ENCODE assay signal across 14 mouse cellular contexts in the genomic region with DNA sequence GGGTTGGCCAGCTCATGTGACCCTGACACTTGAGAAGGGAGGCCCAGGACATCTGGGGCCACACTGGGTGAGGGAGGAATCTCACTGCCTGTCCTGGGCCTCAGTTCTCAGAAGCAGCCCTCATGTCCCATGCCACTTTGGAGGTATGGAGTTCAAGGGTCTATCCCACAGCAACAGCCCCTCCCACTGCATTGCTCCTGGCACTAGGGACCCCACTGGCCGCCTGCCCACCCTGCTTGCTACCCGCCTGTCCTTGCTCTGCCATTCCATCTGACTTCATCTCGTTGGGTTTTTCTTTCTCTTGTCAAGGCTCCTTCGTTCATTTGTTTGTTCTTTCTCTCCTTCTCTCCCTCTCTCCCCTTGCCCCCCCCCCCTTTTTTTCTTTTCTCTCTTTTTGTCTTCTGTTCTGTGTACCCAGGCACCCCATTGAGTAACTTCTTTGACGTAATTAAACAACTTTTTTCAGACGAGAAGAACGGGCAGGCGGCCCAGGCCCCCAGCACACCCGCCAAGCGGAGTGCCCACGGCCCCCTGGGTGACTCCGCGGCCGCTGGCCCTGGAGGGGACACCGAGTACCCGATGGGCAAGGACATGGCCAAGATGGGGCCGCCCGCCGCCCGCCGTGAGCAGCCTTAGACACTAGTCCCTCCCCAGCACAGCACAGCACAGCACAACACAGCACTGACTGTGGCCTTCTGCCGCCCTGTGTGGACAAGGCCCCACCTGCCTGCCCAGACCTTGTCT. TPM values are rescaled to one million over a fixed set of nuclear protein-coding genes. Genes with fewer than 3 reads are reported as not detected.
A peak's percentile ranks its signal among the peaks of the same experiment; 100 is the strongest.
DNase-seq lines count a peak whose midpoint lies in the region; ATAC-seq and TF ChIP-seq lines count a peak whose summit lies in the region.
"Had no signal": no experiment of that assay in that cellular context is flagged by ENCODE, and none has a peak within 500 bp of the region (broad histone marks: within the 10 kb centered on the region; RNA-seq: fewer than 3 reads in every experiment).

No protein-coding gene starts in this region.

- no peak overlapping the region for H3K4me2 ChIP-seq in forebrain, embryonic 13.5 days
- H3K4me2 ChIP-seq in midbrain, postnatal 0 days (ENCODE audit: low read depth, low read length, poor library complexity, severe bottlenecking), result no peak overlapping the region
- H3K4me2 ChIP-seq in midbrain, embryonic 15.5 days, result no peak overlapping the region
- no peak overlapping the region for H3K4me2 ChIP-seq in forebrain, postnatal 0 days (ENCODE audit: low read depth)

- H3K4me3 ChIP-seq in forebrain, embryonic 13.5 days, result no peak overlapping the region
- H3K4me3 ChIP-seq in forebrain, embryonic 10.5 days, result no peak overlapping the region
- H3K4me3 ChIP-seq in midbrain, postnatal 0 days (ENCODE audit: low read depth, low read length), result no peak overlapping the region
- H3K4me3 ChIP-seq in midbrain, embryonic 15.5 days, result no peak overlapping the region
- no peak overlapping the region for H3K4me3 ChIP-seq in forebrain, postnatal 0 days (ENCODE audit: low read depth, low read length)

- TF ChIP-seq CTCF in midbrain, postnatal 0 days (IDR thresholded peaks at IDR 0.05), result no peak
- TF ChIP-seq CTCF in forebrain, postnatal 0 days (IDR thresholded peaks at IDR 0.05; ENCODE audit: low read depth), result no peak

- no peaks in the 10 kb centered on the region for H3K27me3 ChIP-seq in forebrain, embryonic 13.5 days
- H3K27me3 ChIP-seq in forebrain, embryonic 10.5 days (ENCODE audit: poor library complexity, severe bottlenecking), result no peaks in the 10 kb centered on the region
- no peaks in the 10 kb centered on the region for H3K27me3 ChIP-seq in midbrain, postnatal 0 days (ENCODE audit: insufficient read depth, low read length)
- H3K27me3 ChIP-seq in midbrain, embryonic 15.5 days (replicated peaks), result no peaks in the 10 kb centered on the region
- H3K27me3 ChIP-seq in forebrain, postnatal 0 days (ENCODE audit: insufficient read depth, low read length), result no peaks in the 10 kb centered on the region
- H3K27me3 ChIP-seq: Patski had no signal

- H3K4me1 ChIP-seq in forebrain, embryonic 13.5 days, result peaks cover 8% of the 10 kb centered on the region; the same call in 1 of the 2 replicates
- H3K4me1 ChIP-seq in forebrain, embryonic 10.5 days, result 0 out of 2 replicates have a peak, but pooled peaks cover 7% of the 10 kb centered on the region
- H3K4me1 ChIP-seq in midbrain, postnatal 0 days (ENCODE audit: insufficient read depth, low read length), result no peaks in the 10 kb centered on the region
- H3K4me1 ChIP-seq in midbrain, embryonic 15.5 days, result no peaks in the 10 kb centered on the region
- H3K4me1 ChIP-seq in forebrain, postnatal 0 days (ENCODE audit: insufficient read depth), result no peaks in the 10 kb centered on the region

- WGBS in forebrain, embryonic 13.5 days, result 69% methylated on average over 22 of the region's 22 CpGs
- 84% methylated on average over 17 of the region's 22 CpGs for WGBS in forebrain, embryonic 10.5 days
- 75% methylated on average over 22 of the region's 22 CpGs for WGBS in midbrain, postnatal 0 days
- 74% methylated on average over 22 of the region's 22 CpGs for WGBS in midbrain, embryonic 15.5 days
- 52% methylated on average over 22 of the region's 22 CpGs for WGBS in forebrain, postnatal 0 days

- no peaks in the 10 kb centered on the region for H3K9me3 ChIP-seq in forebrain, embryonic 13.5 days (replicated peaks)
- H3K9me3 ChIP-seq in forebrain, embryonic 10.5 days, result no peaks in the 10 kb centered on the region
- no peaks in the 10 kb centered on the region for H3K9me3 ChIP-seq in midbrain, postnatal 0 days (ENCODE audit: low read length)
- H3K9me3 ChIP-seq in midbrain, embryonic 15.5 days, result no peaks in the 10 kb centered on the region
- no peaks in the 10 kb centered on the region for H3K9me3 ChIP-seq in forebrain, postnatal 0 days (ENCODE audit: low read length)

- peak; percentile 28 for ATAC-seq in forebrain, embryonic 13.5 days
- ATAC-seq in midbrain, postnatal 0 days (ENCODE audit: low FRiP score), result peak; percentile 25; the same call in 1 of the 2 replicates
- no peak for ATAC-seq in midbrain, embryonic 15.5 days (replicated peaks)
- ATAC-seq in forebrain, postnatal 0 days, result peak; percentile 21; the same call in 1 of the 2 replicates
- ATAC-seq: Patski had no signal

- H3K9ac ChIP-seq in forebrain, embryonic 13.5 days, result no peak overlapping the region
- H3K9ac ChIP-seq in midbrain, postnatal 0 days (replicated peaks; ENCODE audit: low read length, poor library complexity, severe bottlenecking), result no peak overlapping the region
- H3K9ac ChIP-seq in midbrain, embryonic 15.5 days, result no peak overlapping the region
- H3K9ac ChIP-seq in forebrain, postnatal 0 days, result no peak overlapping the region

- peaks cover 96% of the 10 kb centered on the region for H3K36me3 ChIP-seq in forebrain, embryonic 13.5 days (ENCODE audit: poor library complexity, severe bottlenecking)
- H3K36me3 ChIP-seq in forebrain, embryonic 10.5 days (replicated peaks), result peaks cover 97% of the 10 kb centered on the region
- H3K36me3 ChIP-seq in midbrain, postnatal 0 days (ENCODE audit: insufficient read depth, low read length), result peaks cover 77% of the 10 kb centered on the region
- peaks cover 42% of the 10 kb centered on the region for H3K36me3 ChIP-seq in midbrain, embryonic 15.5 days (replicated peaks)
- peaks cover 76% of the 10 kb centered on the region for H3K36me3 ChIP-seq in forebrain, postnatal 0 days (ENCODE audit: insufficient read depth)

- DNase-seq in forebrain, embryonic 10.5 days (ENCODE audit: extremely low spot score, low spot score), result no peak
- DNase-seq in midbrain, postnatal 0 days (ENCODE audit: low spot score), result no peak
- DNase-seq in forebrain, postnatal 0 days, result no peak
- DNase-seq in lung, postnatal 36 days, result peak; percentile 11
- no peak for DNase-seq in kidney, adult 8-10 months
- DNase-seq: cerebellum, adult 11 months; gastrocnemius, postnatal 36 days; heart, postnatal 14 days; kidney, adult 9 months; retina, postnatal 1 day; thymus, adult 2 months had no signal

- H3K27ac ChIP-seq in forebrain, embryonic 13.5 days, result no peak overlapping the region
- no peak overlapping the region for H3K27ac ChIP-seq in forebrain, embryonic 10.5 days
- no peak overlapping the region; the same call in 1 of the 2 replicates for H3K27ac ChIP-seq in midbrain, postnatal 0 days (ENCODE audit: low read depth, low read length)
- H3K27ac ChIP-seq in midbrain, embryonic 15.5 days, result no peak overlapping the region
- H3K27ac ChIP-seq in forebrain, postnatal 0 days (ENCODE audit: low read depth, low read length), result no peak overlapping the region

RNA-seq across cellular contexts. Expression of a gene that starts 52.2 kb away (rescaled TPM):
- polyA plus RNA-seq in forebrain, embryonic 13.5 days (2015; fragmentation: Nextera tagmentation; extraction: Ambion mirVana), result 20.4 and 22.7 TPM in 2 replicates
- 6.0 and 6.7 TPM in 2 replicates for polyA plus RNA-seq in forebrain, embryonic 10.5 days (2016; fragmentation: Nextera tagmentation; extraction: Ambion mirVana)
- total RNA-seq in midbrain, postnatal 0 days (2014; rRNA removed), result 137 and 159 TPM in 2 replicates
- polyA plus RNA-seq in midbrain, postnatal 0 days (2015; fragmentation: Nextera tagmentation; extraction: Ambion mirVana), result 18.9 and 20.1 TPM in 2 replicates
- polyA plus RNA-seq in midbrain, embryonic 15.5 days (2015; fragmentation: Nextera tagmentation; extraction: Ambion mirVana), result 24.7 and 25.9 TPM in 2 replicates
- 107 and 132 TPM in 2 replicates for total RNA-seq in forebrain, postnatal 0 days (2014; rRNA removed)
- polyA plus RNA-seq in forebrain, postnatal 0 days (2015; fragmentation: Nextera tagmentation; extraction: Ambion mirVana), result 15.8 and 18.3 TPM in 2 replicates

RNA-seq across cellular contexts. Expression of a gene that starts 59.1 kb away (rescaled TPM):
- 51.0 and 58.1 TPM in 2 replicates for polyA plus RNA-seq in forebrain, embryonic 13.5 days (2015; fragmentation: Nextera tagmentation; extraction: Ambion mirVana)
- polyA plus RNA-seq in forebrain, embryonic 10.5 days (2016; fragmentation: Nextera tagmentation; extraction: Ambion mirVana), result 60.9 and 65.7 TPM in 2 replicates
- 27.4 and 31.6 TPM in 2 replicates for total RNA-seq in midbrain, postnatal 0 days (2014; rRNA removed)
- 38.0 and 41.3 TPM in 2 replicates for polyA plus RNA-seq in midbrain, postnatal 0 days (2015; fragmentation: Nextera tagmentation; extraction: Ambion mirVana)
- 53.9 and 57.8 TPM in 2 replicates for polyA plus RNA-seq in midbrain, embryonic 15.5 days (2015; fragmentation: Nextera tagmentation; extraction: Ambion mirVana)
- total RNA-seq in forebrain, postnatal 0 days (2014; rRNA removed), result 37.8 and 42.5 TPM in 2 replicates
- 39.8 and 39.9 TPM in 2 replicates for polyA plus RNA-seq in forebrain, postnatal 0 days (2015; fragmentation: Nextera tagmentation; extraction: Ambion mirVana)
